ENCODE assay signal across 10 mouse cellular contexts in genomic region chr5:134119481-134120120, GRCm38 (mm10). TPM values are rescaled to one million over a fixed set of nuclear protein-coding genes. Genes with fewer than 3 reads are reported as not detected.
DNase-seq lines count a peak whose midpoint lies in the region; ATAC-seq and TF ChIP-seq lines count a peak whose summit lies in the region.
"Had no signal": no experiment of that assay in that cellular context is flagged by ENCODE, and none has a peak within 500 bp of the region (broad histone marks: within the 10 kb centered on the region; RNA-seq: fewer than 3 reads in every experiment).

No protein-coding gene starts in this region.

- no peak for TF ChIP-seq POLR2A in thymus, adult 2 months (IDR thresholded peaks at IDR 0.05; ENCODE audit: control insufficient read depth, extremely low read depth, insufficient read depth, low read length, poor library complexity)

- H3K36me3 ChIP-seq in hindbrain, embryonic 12.5 days = peaks cover 11% of the 10 kb centered on the region
- no peaks in the 10 kb centered on the region for H3K36me3 ChIP-seq in thymus, adult 2 months (ENCODE audit: control insufficient read depth, insufficient read depth, low read length)

- ATAC-seq in hindbrain, embryonic 12.5 days (ENCODE audit: low FRiP score) = no peak
- ATAC-seq: hindbrain, postnatal 0 days had no signal

- peaks cover 8% of the 10 kb centered on the region for H3K4me1 ChIP-seq in hindbrain, embryonic 12.5 days
- no peaks in the 10 kb centered on the region for H3K4me1 ChIP-seq in thymus, adult 2 months (replicated peaks; ENCODE audit: control insufficient read depth, insufficient read depth, low read length)

- TF ChIP-seq CTCF in thymus, adult 2 months (IDR thresholded peaks at IDR 0.05; ENCODE audit: borderline replicate concordance, control insufficient read depth, extremely low read depth, insufficient read depth, low read length, poor library complexity) = no peak

- no peak overlapping the region for H3K9ac ChIP-seq in hindbrain, embryonic 12.5 days
- H3K9ac ChIP-seq: neural tube, embryonic 13.5 days had no signal

- 73% methylated on average over 10 of the region's 10 CpGs for WGBS in hindbrain, embryonic 12.5 days
- WGBS in thymus, adult 2 months = 94% methylated on average over 10 of the region's 10 CpGs

- H3K27ac ChIP-seq in hindbrain, embryonic 12.5 days = no peak overlapping the region
- no peak overlapping the region for H3K27ac ChIP-seq in thymus, adult 2 months (ENCODE audit: control insufficient read depth, insufficient read depth, low read length)
- H3K27ac ChIP-seq: hindbrain, postnatal 0 days; neural tube, embryonic 13.5 days had no signal

- no peaks in the 10 kb centered on the region for H3K27me3 ChIP-seq in hindbrain, embryonic 12.5 days
- no peaks in the 10 kb centered on the region for H3K27me3 ChIP-seq in thymus, adult 2 months (ENCODE audit: control insufficient read depth, insufficient read depth, low read length)
- H3K27me3 ChIP-seq: neural tube, embryonic 13.5 days had no signal

- H3K4me2 ChIP-seq in hindbrain, embryonic 12.5 days (replicated peaks) = no peak overlapping the region
- H3K4me2 ChIP-seq: neural tube, embryonic 13.5 days had no signal

- no peaks in the 10 kb centered on the region for H3K9me3 ChIP-seq in hindbrain, embryonic 12.5 days (replicated peaks)
- H3K9me3 ChIP-seq: neural tube, embryonic 13.5 days had no signal

- DNase-seq in urinary bladder, postnatal 14 days (ENCODE audit: low spot score) = peak; percentile 66
- DNase-seq in urinary bladder, adult 2 months (ENCODE audit: low spot score) = no peak
- peak; percentile 91 for DNase-seq in gastrocnemius, postnatal 25 days
- peak; percentile 26 for DNase-seq in heart, postnatal 4 days
- DNase-seq in retina, postnatal 1 day = no peak
- no peak for DNase-seq in thymus, adult 2 months
- DNase-seq: cerebellum, adult 11-12 months had no signal

- no peak overlapping the region for H3K4me3 ChIP-seq in hindbrain, embryonic 12.5 days
- no peak overlapping the region for H3K4me3 ChIP-seq in thymus, adult 2 months (ENCODE audit: control insufficient read depth, insufficient read depth, low read length)
- H3K4me3 ChIP-seq: neural tube, embryonic 13.5 days had no signal

RNA-seq across cellular contexts. Expression of gene Castor2, which starts 20.1 kb away (rescaled TPM):
- polyA plus RNA-seq in urinary bladder, adult 2 months (2012; rRNA removed) = 6.5 and 10.3 TPM in 2 replicates
- total RNA-seq in gastrocnemius, postnatal 25 days (2021) = 10 to 100 TPM; 45.7 to 46.8 TPM
- total RNA-seq in heart, postnatal 4 days (2021) = 10 to 100 TPM; 15.9 to 16.8 TPM
- polyA plus RNA-seq in hindbrain, embryonic 12.5 days (2016; fragmentation: Nextera tagmentation; extraction: Ambion mirVana) = 22.4 and 24.1 TPM in 2 replicates
- 15.9 and 18.0 TPM in 2 replicates for polyA plus RNA-seq in thymus, adult 2 months (2012; rRNA removed)

RNA-seq across cellular contexts. Expression of gene Rcc1l, which starts 57.0 kb away (rescaled TPM):
- 14.4 and 18.2 TPM in 2 replicates for polyA plus RNA-seq in urinary bladder, adult 2 months (2012; rRNA removed)
- total RNA-seq in gastrocnemius, postnatal 25 days (2021) = 10 to 100 TPM; 18.6 to 20.4 TPM
- total RNA-seq in heart, postnatal 4 days (2021) = 10 to 100 TPM; 26.9 to 30.6 TPM
- 27.4 and 28.0 TPM in 2 replicates for polyA plus RNA-seq in hindbrain, embryonic 12.5 days (2016; fragmentation: Nextera tagmentation; extraction: Ambion mirVana)
- 18.0 and 20.4 TPM in 2 replicates for polyA plus RNA-seq in thymus, adult 2 months (2012; rRNA removed)

Comparison
In these comparisons a context has a peak if more than half of its experiments do, and no peak if none do; other contexts are left out.
1. DNase-seq: peak in urinary bladder, postnatal 14 days (single experiment), gastrocnemius, postnatal 25 days (single experiment) and heart, postnatal 4 days (single experiment); none in urinary bladder, adult 2 months (single experiment), retina, postnatal 1 day (single experiment) and thymus, adult 2 months (single experiment).